Mouse (Mus musculus): ENCODE data around the gene Lemd2.

DNA sequence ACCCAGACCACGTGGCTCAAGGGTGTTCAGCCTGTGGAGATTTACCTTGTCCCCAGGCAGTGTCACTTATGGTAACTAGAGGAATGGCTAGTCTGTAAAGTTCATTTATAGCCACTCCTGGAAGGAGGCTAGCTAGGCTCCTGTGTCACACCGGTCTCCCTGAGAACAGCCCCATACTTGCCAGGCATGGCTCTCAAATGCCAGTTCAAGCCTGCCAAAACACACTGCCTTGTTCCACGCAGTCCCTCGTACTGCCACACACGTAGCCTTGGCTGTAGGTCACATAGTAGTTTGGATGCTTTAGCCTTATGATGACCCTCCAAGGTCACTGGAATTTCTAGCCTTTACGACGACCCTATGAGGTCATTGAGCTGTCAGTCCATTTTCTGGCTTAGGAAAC is 45.1 kb downstream of the Lemd2 start:
- TF ChIP-seq CTCF (IDR thresholded peaks at IDR 0.05; ENCODE audit: borderline replicate concordance, control insufficient read depth, extremely low read depth, insufficient read depth, low read length, poor library complexity) = no peak
- TF ChIP-seq POLR2A (IDR thresholded peaks at IDR 0.05; ENCODE audit: control insufficient read depth, extremely low read depth, insufficient read depth, low read length, poor library complexity) = no peak

Measured in thymus, adult 2 months (tissue).